ENCODE assay signal across 10 mouse cellular contexts in genomic region chr7:48995171-48995570, GRCm38 (mm10).
DNase-seq lines count a peak whose midpoint lies in the region; ATAC-seq and TF ChIP-seq lines count a peak whose summit lies in the region.
"Had no signal": no experiment of that assay in that cellular context is flagged by ENCODE, and none has a peak within 500 bp of the region (broad histone marks: within the 10 kb centered on the region; RNA-seq: fewer than 3 reads in every experiment).

No protein-coding gene starts in this region.

- H3K27me3 ChIP-seq in heart, embryonic 11.5 days (ENCODE audit: control insufficient read depth, insufficient read depth, low read length) = no peaks in the 10 kb centered on the region
- no peaks in the 10 kb centered on the region for H3K27me3 ChIP-seq in forebrain, embryonic 14.5 days (replicated peaks; ENCODE audit: control insufficient read depth, insufficient read depth, low read length)
- peaks cover 8% of the 10 kb centered on the region; the same call in 1 of the 2 replicates for H3K27me3 ChIP-seq in midbrain, embryonic 10.5 days (ENCODE audit: low read depth, poor library complexity, severe bottlenecking)
- 0 out of 2 replicates have a peak, but pooled peaks cover 5% of the 10 kb centered on the region for H3K27me3 ChIP-seq in liver, postnatal 0 days (ENCODE audit: insufficient read depth, low read length)

- no peak overlapping the region for H3K27ac ChIP-seq in heart, embryonic 11.5 days (ENCODE audit: low read depth, low read length)
- no peak overlapping the region for H3K27ac ChIP-seq in forebrain, embryonic 14.5 days (ENCODE audit: low read depth, low read length)
- H3K27ac ChIP-seq in midbrain, embryonic 10.5 days (replicated peaks) = peak overlapping the region; percentile 91
- H3K27ac ChIP-seq in liver, postnatal 0 days (ENCODE audit: low read depth) = no peak overlapping the region

- TF ChIP-seq EP300 in liver, postnatal 0 days (IDR thresholded peaks at IDR 0.05; ENCODE audit: low read depth) = no peak

- H3K9me3 ChIP-seq in heart, embryonic 11.5 days (replicated peaks; ENCODE audit: control insufficient read depth, low read length) = no peaks in the 10 kb centered on the region
- no peaks in the 10 kb centered on the region for H3K9me3 ChIP-seq in forebrain, embryonic 14.5 days (replicated peaks; ENCODE audit: control insufficient read depth, low read length)
- no peaks in the 10 kb centered on the region for H3K9me3 ChIP-seq in midbrain, embryonic 10.5 days (replicated peaks)
- H3K9me3 ChIP-seq in liver, postnatal 0 days (ENCODE audit: low read length) = no peaks in the 10 kb centered on the region

- no peak for ATAC-seq in heart, embryonic 11.5 days (replicated peaks; ENCODE audit: insufficient number of reproducible peaks, low FRiP score, low TSS enrichment)
- ATAC-seq in forebrain, embryonic 14.5 days = peak; percentile 65
- no peak for ATAC-seq in liver, postnatal 0 days
- no peak for ATAC-seq in CD4-positive, CD25-positive, alpha-beta regulatory T cell, adult 4 months

- H3K4me1 ChIP-seq in heart, embryonic 11.5 days (ENCODE audit: control insufficient read depth, insufficient read depth, low read length) = peaks cover 18% of the 10 kb centered on the region
- H3K4me1 ChIP-seq in forebrain, embryonic 14.5 days (ENCODE audit: control insufficient read depth, insufficient read depth, low read length) = peaks cover 10% of the 10 kb centered on the region
- H3K4me1 ChIP-seq in midbrain, embryonic 10.5 days = peaks cover 99% of the 10 kb centered on the region
- H3K4me1 ChIP-seq in liver, postnatal 0 days (ENCODE audit: insufficient read depth) = peaks cover 18% of the 10 kb centered on the region

- H3K4me3 ChIP-seq in heart, embryonic 11.5 days (ENCODE audit: low read depth, low read length) = no peak overlapping the region
- H3K4me3 ChIP-seq in forebrain, embryonic 14.5 days (ENCODE audit: low read depth, low read length) = no peak overlapping the region
- H3K4me3 ChIP-seq in midbrain, embryonic 10.5 days = peak overlapping the region; percentile 17
- H3K4me3 ChIP-seq in liver, postnatal 0 days (ENCODE audit: low read depth, low read length) = no peak overlapping the region

- WGBS in heart, embryonic 11.5 days (ENCODE audit: insufficient replicate concordance) = 27% methylated on average over 13 of the region's 13 CpGs
- WGBS in forebrain, embryonic 14.5 days = 4% methylated on average over 13 of the region's 13 CpGs
- 7% methylated on average over 13 of the region's 13 CpGs for WGBS in midbrain, embryonic 10.5 days
- WGBS in liver, postnatal 0 days (ENCODE audit: insufficient replicate concordance) = 32% methylated on average over 13 of the region's 13 CpGs

- TF ChIP-seq CTCF in liver, postnatal 0 days (IDR thresholded peaks at IDR 0.05; ENCODE audit: low read depth) = no peak

- intact Hi-C loops in heart, postnatal 14 days (cut with DNase I) = no loop called here

- peak overlapping the region; percentile 50 for H3K9ac ChIP-seq in heart, embryonic 11.5 days (ENCODE audit: low read depth, low read length)
- no peak overlapping the region for H3K9ac ChIP-seq in forebrain, embryonic 14.5 days (ENCODE audit: low read length)
- no peak overlapping the region for H3K9ac ChIP-seq in liver, postnatal 0 days (replicated peaks)
- H3K9ac ChIP-seq: lung, embryonic 14.5 days had no signal

- H3K36me3 ChIP-seq in heart, embryonic 11.5 days (ENCODE audit: control insufficient read depth, insufficient read depth, low read length) = no peaks in the 10 kb centered on the region
- H3K36me3 ChIP-seq in forebrain, embryonic 14.5 days (ENCODE audit: control insufficient read depth, insufficient read depth, low read length) = no peaks in the 10 kb centered on the region
- H3K36me3 ChIP-seq in midbrain, embryonic 10.5 days = 0 out of 2 replicates have a peak, but pooled peaks cover 2% of the 10 kb centered on the region
- H3K36me3 ChIP-seq in liver, postnatal 0 days (replicated peaks; ENCODE audit: insufficient read depth, low read length) = no peaks in the 10 kb centered on the region

- DNase-seq in heart, postnatal 14 days = no peak
- DNase-seq in forebrain, embryonic 14.5 days (ENCODE audit: low spot score) = peak; percentile 33
- DNase-seq in midbrain, embryonic 10.5 days (ENCODE audit: low spot score) = peak; percentile 90
- DNase-seq in retina, postnatal 1 day = peak; percentile 30
- no peak for DNase-seq in frontal cortex, postnatal 25 days (ENCODE audit: low spot score in 2 of 2)
- no peak for DNase-seq in liver, postnatal 0 days
- DNase-seq: heart, postnatal 4 days; lung, embryonic 14.5 days had no signal

- H3K4me2 ChIP-seq in heart, embryonic 11.5 days = peak overlapping the region; percentile 16; the same call in 1 of the 2 replicates
- H3K4me2 ChIP-seq in forebrain, embryonic 14.5 days (ENCODE audit: low read length) = no peak overlapping the region
- H3K4me2 ChIP-seq in liver, postnatal 0 days (ENCODE audit: low read depth, low read length) = no peak overlapping the region
- H3K4me2 ChIP-seq: lung, embryonic 14.5 days had no signal

Comparison
In these comparisons a context has a peak if more than half of its experiments do, and no peak if none do; other contexts are left out.
1. DNase-seq: peak in forebrain, embryonic 14.5 days (single experiment), midbrain, embryonic 10.5 days (single experiment) and retina, postnatal 1 day (single experiment); none in heart, postnatal 14 days (0 of 2), frontal cortex, postnatal 25 days (0 of 2) and liver, postnatal 0 days (single experiment).